Mouse (Mus musculus) right cerebral cortex, postnatal 10 days (tissue): ENCODE results near the gene AC131692.1.

Experiments used
- DNase-seq, 2 experiments: peaks; one replicate each; pipeline ENCODE4 v3.0.0; 2021; ENCODE audit warnings: low spot score in 2 of 2

Gene AC131692.1

GRCm38 (mm10) chr19:6067724-6068415 is 26.3 kb upstream of the AC131692.1 start, which contains the start of gene Tm7sf2:
Tm7sf2 (minus strand) TSS chr19:6068373.
- peak; percentile 95 to 96 for DNase-seq

GRCm38 (mm10) chr19:6068951-6069350 is 25.3 kb upstream of the AC131692.1 start:
- no peak for DNase-seq

- DNase-seq = peak in 1 of 2 experiments; percentile 21
These were observed 24.4 kb upstream of the AC131692.1 start for GRCm38 (mm10) chr19:6069851-6070250.

- no peak for DNase-seq
These were observed 23.5 kb upstream of the AC131692.1 start for GRCm38 (mm10) chr19:6070571-6071250.

- DNase-seq = no peak
These were observed 23.0 kb upstream of the AC131692.1 start for GRCm38 (mm10) chr19:6071261-6071660.

GRCm38 (mm10) chr19:6073889-6074288 is 20.3 kb upstream of the AC131692.1 start:
- DNase-seq = no peak

GRCm38 (mm10) chr19:6076564-6077393 is 17.4 kb upstream of the AC131692.1 start, which contains the start of gene Vps51:
Vps51 (minus strand) TSS chr19:6077231.
- DNase-seq = peak; percentile 91 to 94

GRCm38 (mm10) chr19:6079983-6080480 is 14.2 kb upstream of the AC131692.1 start, which contains the start of gene Tmem262:
Tmem262 (plus strand) TSS chr19:6080033.
- no peak for DNase-seq

- DNase-seq = no peak
These were observed 12.1 kb upstream of the AC131692.1 start, which contains the start of gene Gm28374 for GRCm38 (mm10) chr19:6082156-6082555. Gm28374 (minus strand) TSS chr19:6082256.

GRCm38 (mm10) chr19:6084478-6085248 is 9.6 kb upstream of the AC131692.1 start, which contains the start of the genes Zfpl1 and Cdca5:
Zfpl1 (minus strand) TSS chr19:6084956.
Cdca5 (plus strand) TSS chr19:6084983.
- peak; percentile 98 to 99 for DNase-seq

GRCm38 (mm10) chr19:6085417-6085879 is 8.8 kb upstream of the AC131692.1 start:
- DNase-seq = peak; percentile 63 to 64

GRCm38 (mm10) chr19:6088841-6089240 is 5.4 kb upstream of the AC131692.1 start:
- DNase-seq = peak in 1 of 2 experiments; percentile 18

- no peak for DNase-seq
These were observed 3.6 kb downstream of the AC131692.1 start for GRCm38 (mm10) chr19:6097847-6098246.

- DNase-seq = no peak
These were observed 7.0 kb downstream of the AC131692.1 start for GRCm38 (mm10) chr19:6101186-6101585.

- DNase-seq = no peak
These were observed 8.1 kb downstream of the AC131692.1 start for GRCm38 (mm10) chr19:6102169-6102853.

- no peak for DNase-seq
These were observed 10.3 kb downstream of the AC131692.1 start for GRCm38 (mm10) chr19:6104476-6104875.

GRCm38 (mm10) chr19:6105586-6105985 is 11.4 kb downstream of the AC131692.1 start, which contains the start of gene Naaladl1:
Naaladl1 (plus strand) TSS chr19:6105782.
- DNase-seq = no peak

- DNase-seq = no peak
These were observed 18.9 kb downstream of the AC131692.1 start for GRCm38 (mm10) chr19:6113116-6113515.

- peak in 1 of 2 experiments; percentile 41 for DNase-seq
These were observed 22.1 kb downstream of the AC131692.1 start for GRCm38 (mm10) chr19:6116113-6116850.
